Mouse (Mus musculus) NIH3T3 (cell line): Measurements from ENCODE around the gene Sox5.

Experiments used
- DNase-seq: peaks from one replicate; pipeline ENCODE4 v3.0.0-alpha.2; 2012; ENCODE audit warnings: low read depth

The Sox5 gene

GRCm38 (mm10) chr6:144485578-144485977, 296.2 kb downstream of the Sox5 start:
- DNase-seq: no peak

- no peak for DNase-seq
Measured at GRCm38 (mm10) chr6:144483166-144483565, 298.6 kb downstream of the Sox5 start.

GRCm38 (mm10) chr6:144480648-144481528, 300.9 kb downstream of the Sox5 start:
- DNase-seq: no peak

GRCm38 (mm10) chr6:144479861-144480260, 301.9 kb downstream of the Sox5 start:
- DNase-seq: no peak

- DNase-seq: no peak
Measured at GRCm38 (mm10) chr6:144477287-144478064, 304.3 kb downstream of the Sox5 start.

GRCm38 (mm10) chr6:144473437-144473836, 308.3 kb downstream of the Sox5 start:
- DNase-seq: no peak

GRCm38 (mm10) chr6:144472089-144472900, 309.5 kb downstream of the Sox5 start:
- no peak for DNase-seq

- DNase-seq: no peak
Measured at GRCm38 (mm10) chr6:144466711-144467110, 315.1 kb downstream of the Sox5 start.

GRCm38 (mm10) chr6:144463691-144464090, 318.1 kb downstream of the Sox5 start:
- no peak for DNase-seq

GRCm38 (mm10) chr6:144463274-144463673, 318.5 kb downstream of the Sox5 start:
- no peak for DNase-seq

- no peak for DNase-seq
Measured at GRCm38 (mm10) chr6:144459486-144459885, 322.3 kb downstream of the Sox5 start.

GRCm38 (mm10) chr6:144457500-144457899, 324.3 kb downstream of the Sox5 start:
- DNase-seq: no peak

- no peak for DNase-seq
Measured at GRCm38 (mm10) chr6:144454291-144455276, 327.2 kb downstream of the Sox5 start.

GRCm38 (mm10) chr6:144453605-144454004, 328.2 kb downstream of the Sox5 start:
- no peak for DNase-seq

GRCm38 (mm10) chr6:144453147-144453546, 328.6 kb downstream of the Sox5 start:
- DNase-seq: no peak

- DNase-seq: no peak
Measured at GRCm38 (mm10) chr6:144452200-144452977, 329.4 kb downstream of the Sox5 start.

GRCm38 (mm10) chr6:144451631-144452030, 330.1 kb downstream of the Sox5 start:
- DNase-seq: no peak

GRCm38 (mm10) chr6:144445761-144446373, 335.9 kb downstream of the Sox5 start:
- DNase-seq: no peak

GRCm38 (mm10) chr6:144444367-144444766, 337.4 kb downstream of the Sox5 start:
- DNase-seq: no peak

GRCm38 (mm10) chr6:144443681-144444080, 338.1 kb downstream of the Sox5 start:
- no peak for DNase-seq
